Mouse (Mus musculus) intestine, embryonic 16.5 days (tissue): ENCODE measurements around the gene Tmem237. TPM values are rescaled to one million over a fixed set of nuclear protein-coding genes. Genes with fewer than 3 reads are reported as not detected.

Experiments used
- ATAC-seq: fragments of 200-750 bp; cut with Nextera tagmentation; 2 replicates; pipeline ENCODE4 v1.8.0; 2017; ENCODE audit warnings: moderate TSS enrichment, moderate library complexity
- H3K27ac ChIP-seq: fragments of 300-500 bp; sonication (generic); 2 replicates; pipeline ENCODE4 v1.5.1; 2014; ENCODE audit warnings: mild to moderate bottlenecking, low read length
- H3K27me3 ChIP-seq: fragments of 300-500 bp; sonication (generic); replicated peaks from 2 replicates; pipeline ENCODE4 v1.6.1; 2014; ENCODE audit warnings: low read length, control low read depth, mixed read lengths; ENCODE audit not compliant: control insufficient read depth, insufficient read depth
- H3K36me3 ChIP-seq: fragments of 300-500 bp; sonication (generic); 2 replicates; pipeline ENCODE4 v1.6.1; 2014; ENCODE audit warnings: low read length, control low read depth; ENCODE audit not compliant: control insufficient read depth, insufficient read depth
- H3K4me1 ChIP-seq: fragments of 300-500 bp; sonication (generic); 2 replicates; pipeline ENCODE4 v1.6.1; 2014; ENCODE audit warnings: low read length, control low read depth, mixed read lengths; ENCODE audit not compliant: control insufficient read depth, insufficient read depth
- H3K4me2 ChIP-seq: fragments of 300-500 bp; sonication (generic); 2 replicates; pipeline ENCODE4 v1.6.1; 2014; ENCODE audit warnings: low read depth, low read length, control low read depth
- H3K4me3 ChIP-seq: fragments of 300-500 bp; sonication (generic); 2 replicates; pipeline ENCODE4 v1.5.1; 2014; ENCODE audit warnings: mild to moderate bottlenecking, low read length
- H3K9ac ChIP-seq: fragments of 300-500 bp; sonication (generic); 2 replicates; pipeline ENCODE4 v1.6.1; 2014; ENCODE audit warnings: low read depth, low read length
- H3K9me3 ChIP-seq: fragments of 300-500 bp; sonication (generic); 2 replicates; pipeline ENCODE4 v1.6.1; 2016; ENCODE audit warnings: low read length, control low read depth; ENCODE audit not compliant: control insufficient read depth
- whole genome bisulfite sequencing: fragments of 180-500 bp; shearing (Covaris S2); extraction: QIAGEN DNeasy Blood & Tissue Kit; methylation state at CpG from one replicate; pipeline ENCODE4 v1.1.7; 2014; 5-methylcytosine and 5-hydroxymethylcytosine counted together
- polyA plus RNA-seq: library from polyadenylated mRNA; unstranded; fragments of >200 nt; fragmentation: Nextera tagmentation; extraction: Ambion mirVana; gene quantifications from 2 replicates; pipeline ENCODE4 v1.2.1, GENCODE M21; 2015

Tmem237 gene
- polyA plus RNA-seq, 1 experiment from 2014 or later = 30.8 TPM

GRCm38 (mm10) chr1:59128879-59129278 lies 8.7 kb upstream of the Tmem237 start:
- no peak for ATAC-seq
- H3K27me3 ChIP-seq = no peaks in the 10 kb centered on the region
- H3K27ac ChIP-seq = no peak overlapping the region
- 73% methylated on average over 7 of the region's 7 CpGs for WGBS
- H3K4me1 ChIP-seq = no peaks in the 10 kb centered on the region
- no peaks in the 10 kb centered on the region for H3K9me3 ChIP-seq
- H3K36me3 ChIP-seq = no peaks in the 10 kb centered on the region
- no peak overlapping the region for H3K4me2 ChIP-seq
- H3K4me3 ChIP-seq = no peak overlapping the region
- H3K9ac ChIP-seq = no peak overlapping the region

GRCm38 (mm10) chr1:59125558-59125957 lies 5.3 kb upstream of the Tmem237 start:
- no peak overlapping the region for H3K4me2 ChIP-seq
- 52% methylated on average over 5 of the region's 5 CpGs for WGBS
- H3K4me1 ChIP-seq = no peaks in the 10 kb centered on the region; the same call in 1 of the 2 replicates
- ATAC-seq = peak; percentile 84
- no peaks in the 10 kb centered on the region for H3K9me3 ChIP-seq
- H3K27me3 ChIP-seq = no peaks in the 10 kb centered on the region
- peak overlapping the region; percentile 50 for H3K27ac ChIP-seq
- no peak overlapping the region for H3K9ac ChIP-seq
- H3K4me3 ChIP-seq = no peak overlapping the region
- no peaks in the 10 kb centered on the region for H3K36me3 ChIP-seq

GRCm38 (mm10) chr1:59110524-59110923 lies 9.7 kb downstream of the Tmem237 start:
- 76% methylated on average over 8 of the region's 8 CpGs for WGBS
- H3K4me2 ChIP-seq = no peak overlapping the region
- H3K27me3 ChIP-seq = no peaks in the 10 kb centered on the region
- no peak overlapping the region for H3K27ac ChIP-seq
- H3K36me3 ChIP-seq = 0 out of 2 replicates have a peak, but pooled peaks cover 8% of the 10 kb centered on the region
- no peak overlapping the region for H3K9ac ChIP-seq
- no peaks in the 10 kb centered on the region for H3K4me1 ChIP-seq
- ATAC-seq = no peak
- H3K4me3 ChIP-seq = no peak overlapping the region
- H3K9me3 ChIP-seq = no peaks in the 10 kb centered on the region

- WGBS = 89% methylated on average over 6 of the region's 6 CpGs
- no peak overlapping the region for H3K27ac ChIP-seq
- no peaks in the 10 kb centered on the region for H3K27me3 ChIP-seq
- H3K4me1 ChIP-seq = no peaks in the 10 kb centered on the region
- 0 out of 2 replicates have a peak, but pooled peaks cover 5% of the 10 kb centered on the region for H3K36me3 ChIP-seq
- no peaks in the 10 kb centered on the region for H3K9me3 ChIP-seq
- no peak overlapping the region for H3K4me3 ChIP-seq
- no peak for ATAC-seq
- H3K9ac ChIP-seq = no peak overlapping the region
- H3K4me2 ChIP-seq = no peak overlapping the region
Observed at GRCm38 (mm10) chr1:59102071-59102470, 18.1 kb downstream of the Tmem237 start.

GRCm38 (mm10) chr1:59101020-59101419 lies 19.2 kb downstream of the Tmem237 start:
- H3K9ac ChIP-seq = no peak overlapping the region
- no peak overlapping the region for H3K4me2 ChIP-seq
- no peak overlapping the region for H3K27ac ChIP-seq
- no peak for ATAC-seq
- no peaks in the 10 kb centered on the region for H3K4me1 ChIP-seq
- H3K36me3 ChIP-seq = 0 out of 2 replicates have a peak, but pooled peaks cover 2% of the 10 kb centered on the region
- no peaks in the 10 kb centered on the region for H3K9me3 ChIP-seq
- no peaks in the 10 kb centered on the region for H3K27me3 ChIP-seq
- H3K4me3 ChIP-seq = no peak overlapping the region
- 92% methylated on average over 5 of the region's 5 CpGs for WGBS

GRCm38 (mm10) chr1:59094705-59095104 lies 25.5 kb downstream of the Tmem237 start, which contains the start of gene C2cd6:
Gene C2cd6, minus strand, starts transcription at chr1:59094900.
- no peak within 1 kb of the TSS for H3K27ac ChIP-seq
- no peaks in the 10 kb centered on the region for H3K27me3 ChIP-seq
- no peak within 1 kb of the TSS for H3K4me2 ChIP-seq
- H3K9ac ChIP-seq = no peak within 1 kb of the TSS
- no peaks in the 10 kb centered on the region for H3K36me3 ChIP-seq
- no peak within 1 kb of the TSS for H3K4me3 ChIP-seq
- 90% methylated on average over 19 of the region's 19 CpGs for WGBS
- H3K9me3 ChIP-seq = no peaks in the 10 kb centered on the region
- ATAC-seq = no peak
- no peaks in the 10 kb centered on the region for H3K4me1 ChIP-seq

GRCm38 (mm10) chr1:59070867-59071266 lies 49.3 kb downstream of the Tmem237 start:
- Histone ChIP-seq H3K27me3 (no peaks in the 10 kb centered on the region), H3K4me1 (no peaks in the 10 kb centered on the region), H3K9ac (no peak overlapping the region), H3K27ac (no peak overlapping the region), H3K9me3 (no peaks in the 10 kb centered on the region), H3K4me2 (no peak overlapping the region), H3K4me3 (no peak overlapping the region), H3K36me3 (no peaks in the 10 kb centered on the region)
- 30% methylated on average over 3 of the region's 3 CpGs for WGBS
- ATAC-seq = peak; percentile 53; the same call in 1 of the 2 replicates

GRCm38 (mm10) chr1:59067976-59068375 lies 52.2 kb downstream of the Tmem237 start:
- Histone ChIP-seq H3K27me3 (no peaks in the 10 kb centered on the region), H3K9me3 (no peaks in the 10 kb centered on the region), H3K4me1 (no peaks in the 10 kb centered on the region), H3K36me3 (no peaks in the 10 kb centered on the region), H3K4me3 (no peak overlapping the region), H3K27ac (no peak overlapping the region), H3K4me2 (no peak overlapping the region), H3K9ac (no peak overlapping the region)
- 6% methylated on average over 3 of the region's 3 CpGs for WGBS
- ATAC-seq = peak; percentile 36; the same call in 1 of the 2 replicates

GRCm38 (mm10) chr1:59063697-59064096 lies 56.5 kb downstream of the Tmem237 start:
- Histone ChIP-seq H3K9ac (no peak overlapping the region), H3K4me1 (no peaks in the 10 kb centered on the region), H3K4me3 (no peak overlapping the region), H3K27me3 (no peaks in the 10 kb centered on the region), H3K4me2 (no peak overlapping the region), H3K9me3 (no peaks in the 10 kb centered on the region), H3K36me3 (no peaks in the 10 kb centered on the region), H3K27ac (no peak overlapping the region)
- ATAC-seq = no peak
- 54% methylated on average over 3 of the region's 3 CpGs for WGBS

GRCm38 (mm10) chr1:59056955-59057354 lies 63.3 kb downstream of the Tmem237 start:
- no peaks in the 10 kb centered on the region for H3K9me3 ChIP-seq
- no peaks in the 10 kb centered on the region for H3K36me3 ChIP-seq
- H3K27me3 ChIP-seq = no peaks in the 10 kb centered on the region
- H3K4me3 ChIP-seq = no peak overlapping the region
- no peak overlapping the region for H3K4me2 ChIP-seq
- peak; percentile 48 for ATAC-seq
- WGBS = 48% methylated on average over 2 of the region's 2 CpGs
- H3K9ac ChIP-seq = no peak overlapping the region
- no peak overlapping the region for H3K27ac ChIP-seq
- H3K4me1 ChIP-seq = no peaks in the 10 kb centered on the region
